Mouse (Mus musculus) gastrocnemius, postnatal 4 days (tissue): ENCODE measurements around the gene Cbx5. TPM values are rescaled to one million over a fixed set of nuclear protein-coding genes. Genes with fewer than 3 reads are reported as not detected.

Experiments
- DNase-seq, 2 experiments: peaks; one replicate each; pipeline ENCODE4 v3.0.0; 2021 to 2022; ENCODE audit warnings: low spot score in 2 of 2, mixed read lengths in 2 of 2
- total RNA-seq, 2 experiments: library from RNA; stranded (reverse); gene quantifications; 2 replicates each; pipeline ENCODE4 v1.2.3; 2021

The Cbx5 gene
- total RNA-seq, 2 experiments from 2014 or later, result 97.9 to 100 TPM

- no peak for DNase-seq
Measured at GRCm38 (mm10) chr15:103216052-103216451, 23.6 kb downstream of the Cbx5 start.

GRCm38 (mm10) chr15:103214971-103215907 is 24.4 kb downstream of the Cbx5 start:
- DNase-seq, result peak; percentile 79 to 91

GRCm38 (mm10) chr15:103214149-103214548 is 25.5 kb downstream of the Cbx5 start:
- DNase-seq, result no peak

- no peak for DNase-seq
Measured at GRCm38 (mm10) chr15:103205156-103205555, 34.5 kb downstream of the Cbx5 start.

GRCm38 (mm10) chr15:103202088-103202793 is 37.4 kb downstream of the Cbx5 start:
- DNase-seq, result peak in 1 of 2 experiments; percentile 24

- DNase-seq, result no peak
Measured at GRCm38 (mm10) chr15:103197785-103198184, 41.8 kb downstream of the Cbx5 start.

- no peak for DNase-seq
Measured at GRCm38 (mm10) chr15:103196835-103197234, 42.8 kb downstream of the Cbx5 start.

- no peak for DNase-seq
Measured at GRCm38 (mm10) chr15:103193606-103194005, 46.0 kb downstream of the Cbx5 start.

- peak in 1 of 2 experiments; percentile 58 for DNase-seq
Measured at GRCm38 (mm10) chr15:103190531-103191462, 48.8 kb downstream of the Cbx5 start.

- DNase-seq, result no peak
Measured at GRCm38 (mm10) chr15:103190083-103190482, 49.5 kb downstream of the Cbx5 start.

- DNase-seq, result no peak
Measured at GRCm38 (mm10) chr15:103187803-103188202, 51.8 kb downstream of the Cbx5 start.

GRCm38 (mm10) chr15:103185462-103186198 is 54.0 kb downstream of the Cbx5 start:
- peak in 1 of 2 experiments; percentile 60 for DNase-seq

GRCm38 (mm10) chr15:103183651-103184610 is 55.7 kb downstream of the Cbx5 start:
- peak in 1 of 2 experiments; percentile 37 for DNase-seq

GRCm38 (mm10) chr15:103183135-103183534 is 56.5 kb downstream of the Cbx5 start:
- peak; percentile 58 to 75 for DNase-seq

GRCm38 (mm10) chr15:103182166-103182790 is 57.3 kb downstream of the Cbx5 start:
- DNase-seq, result peak; percentile 83 to 88

- DNase-seq, result no peak
Measured at GRCm38 (mm10) chr15:103180406-103180805, 59.2 kb downstream of the Cbx5 start.

GRCm38 (mm10) chr15:103178767-103179166 is 60.8 kb downstream of the Cbx5 start:
- no peak for DNase-seq

GRCm38 (mm10) chr15:103178137-103178536 is 61.5 kb downstream of the Cbx5 start:
- DNase-seq, result peak in 1 of 2 experiments; percentile 54
